Mouse (Mus musculus) left cerebral cortex, postnatal 4 days (tissue): ENCODE data around the gene Tyms. TPM values are rescaled to one million over a fixed set of nuclear protein-coding genes. Genes with fewer than 3 reads are reported as not detected.

Experiments
- DNase-seq: peaks from one replicate; pipeline ENCODE4 v3.0.0-alpha.2; 2022
- intact Hi-C: fragments of 180-260 bp; cut with DNase I; formaldehyde crosslinking; loops from one replicate; pipeline ENCODE4 v1.15.1; 2025
- total RNA-seq, 2 experiments: library from RNA; stranded (reverse); gene quantifications; 2 replicates each; pipeline ENCODE4 v1.2.3; 2021

Tyms gene
- total RNA-seq: 10 to 100 TPM; 14.9 to 15.9 TPM

DNA sequence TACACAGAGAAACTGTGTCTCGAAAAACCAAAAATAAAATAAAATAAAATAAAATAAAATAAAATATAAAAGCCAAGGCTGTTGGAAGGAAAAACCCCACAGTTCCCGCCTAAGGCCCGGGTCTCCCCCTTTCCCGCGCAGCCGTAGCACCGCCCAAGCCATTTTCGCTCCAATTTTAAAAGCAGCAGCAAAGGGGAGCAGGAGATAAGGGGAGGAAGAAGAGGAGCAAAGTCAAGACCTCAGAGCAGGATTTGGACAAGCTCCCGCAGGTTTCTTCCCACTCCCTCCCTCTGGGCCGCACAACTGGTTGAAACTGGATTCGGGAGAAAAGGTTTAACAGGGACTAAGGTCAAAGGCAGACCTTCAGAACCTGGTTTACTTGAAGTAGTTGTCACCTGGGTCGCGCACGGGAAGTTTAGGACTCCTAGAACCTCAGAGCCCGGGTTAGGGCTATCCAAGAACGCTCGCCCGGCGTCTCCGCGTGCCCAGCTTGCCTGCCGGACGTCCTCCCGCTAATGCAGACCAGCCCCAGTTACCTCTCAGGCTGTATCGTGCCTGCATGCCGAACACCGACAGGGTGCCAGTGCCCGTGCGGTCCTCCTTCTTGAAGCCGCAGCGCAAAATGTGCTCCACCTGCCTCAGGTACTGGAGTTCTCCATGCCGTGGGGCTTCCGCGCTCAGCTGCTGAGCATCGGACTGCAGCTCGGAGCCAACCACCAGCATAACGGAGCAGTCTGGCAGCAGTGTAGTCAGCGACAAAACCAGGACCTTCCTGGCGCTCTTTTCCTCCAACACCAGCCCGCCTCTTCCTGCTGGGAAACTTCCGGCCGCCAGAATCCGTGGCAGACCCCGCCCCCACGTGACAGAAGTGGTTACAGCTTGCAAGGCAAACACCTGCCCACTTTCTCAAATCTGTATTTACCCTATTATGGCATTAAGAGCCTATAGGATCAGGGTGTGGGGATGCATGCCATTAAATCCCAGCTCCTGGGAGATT lies at the start of gene Tyms:
Gene Tyms (minus strand): TSS at position 793 of the 997 bp plus-strand sequence.
- intact Hi-C loops: no loop called here
- peak; percentile 86 for DNase-seq

DNA sequence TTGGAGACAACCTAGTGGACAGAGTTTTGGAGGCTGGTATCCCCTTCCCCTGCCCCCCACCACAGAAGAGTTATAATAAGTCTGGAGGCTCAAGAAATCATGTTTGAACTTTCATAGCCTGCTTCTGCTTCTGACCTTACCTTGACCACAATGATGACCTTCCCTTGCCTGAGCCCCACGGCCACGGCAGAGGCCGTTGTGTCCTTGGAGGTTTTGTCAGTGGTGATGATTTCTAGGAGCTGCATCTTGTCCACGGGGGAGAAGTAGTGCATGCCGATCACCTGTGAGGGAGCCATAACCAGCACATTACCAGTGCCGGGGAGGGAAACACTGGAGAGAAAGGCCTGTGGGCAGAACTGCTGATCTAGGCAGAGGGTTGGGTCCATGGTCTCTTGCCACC lies 49.1 kb upstream of the Tyms start:
- DNase-seq: no peak
- intact Hi-C loops: no loop called here

DNA sequence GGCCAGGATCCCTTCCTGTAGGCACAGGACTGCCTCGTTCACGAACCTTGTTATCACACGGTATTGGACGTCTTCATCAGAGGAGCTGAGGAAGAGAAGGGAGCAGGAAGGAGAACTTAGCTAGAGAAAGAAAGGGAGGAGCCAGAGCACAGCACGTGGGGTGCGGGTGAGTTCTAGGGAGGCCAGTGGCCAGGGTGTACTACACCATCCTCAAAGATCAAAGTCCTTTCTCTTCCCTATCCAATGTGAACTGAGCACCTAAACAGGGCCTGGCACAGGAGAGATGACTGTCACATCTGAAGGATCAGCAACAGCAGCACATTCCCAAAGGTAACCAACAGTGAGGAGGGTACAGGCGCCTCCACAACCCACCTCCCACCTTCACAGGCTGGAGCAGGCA lies 46.7 kb upstream of the Tyms start:
- intact Hi-C loops: no loop called here
- no peak for DNase-seq

DNA sequence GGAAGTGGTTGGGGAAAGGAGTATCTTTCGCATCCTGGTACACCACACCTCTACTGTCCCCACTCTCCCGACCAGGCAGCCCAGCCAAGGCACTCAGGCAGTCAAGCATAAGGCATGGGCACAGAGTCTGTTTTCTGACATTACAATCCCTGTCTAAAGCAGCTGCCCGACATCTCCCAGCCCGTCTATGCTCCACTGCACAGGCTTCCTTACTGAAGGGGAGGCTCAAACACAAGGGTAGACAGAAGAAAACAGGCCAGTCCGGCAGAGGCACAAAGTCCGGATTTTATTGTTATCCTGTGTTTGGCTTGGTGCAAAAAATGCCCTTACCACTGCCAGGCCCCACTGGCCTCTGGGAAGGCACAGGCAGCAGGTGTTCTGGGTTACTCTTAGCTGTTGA lies 45.7 kb upstream of the Tyms start:
- intact Hi-C loops: no loop called here
- DNase-seq: no peak

DNA sequence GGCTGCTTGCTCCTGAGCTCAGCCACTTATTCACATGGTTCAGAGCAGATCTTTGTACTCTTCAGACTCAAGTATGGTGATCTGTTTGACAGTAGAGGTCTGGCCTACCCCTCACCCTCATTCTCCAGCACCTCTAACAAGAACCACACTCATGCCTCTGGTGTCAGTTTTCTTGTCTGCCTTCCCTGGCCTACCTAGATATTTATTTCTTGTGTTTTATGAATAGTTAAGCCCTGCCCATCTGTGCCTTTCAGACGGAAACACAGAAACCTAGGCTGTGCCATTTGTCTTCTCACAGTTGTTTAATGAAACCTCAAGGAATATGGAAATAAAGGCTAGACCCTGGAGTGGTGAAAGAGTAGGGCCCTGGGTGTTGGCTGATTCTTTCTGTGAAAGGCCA lies 44.6 kb upstream of the Tyms start:
- no peak for DNase-seq
- intact Hi-C loops: no loop called here

DNA sequence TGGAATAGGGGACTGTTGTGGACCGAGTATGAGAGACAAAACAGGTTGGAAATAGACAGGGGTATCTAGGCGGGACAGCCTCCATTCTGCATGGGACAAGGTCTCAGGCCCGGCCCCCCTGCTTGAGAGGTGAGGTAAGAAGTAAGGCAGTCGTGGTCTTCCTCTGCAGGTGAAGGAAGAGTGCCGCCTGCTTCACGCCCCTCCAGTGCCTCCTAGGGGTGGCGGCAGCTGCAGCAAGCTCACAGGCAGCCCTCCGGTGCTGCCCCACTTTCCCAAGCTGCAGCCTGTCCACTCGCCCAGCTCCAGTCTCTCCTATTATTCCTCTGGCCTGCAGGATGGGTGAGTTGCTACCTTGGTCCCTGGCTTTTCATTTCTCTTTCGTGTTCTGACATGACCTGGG lies 42.3 kb upstream of the Tyms start:
- DNase-seq: no peak
- intact Hi-C loops: no loop called here

DNA sequence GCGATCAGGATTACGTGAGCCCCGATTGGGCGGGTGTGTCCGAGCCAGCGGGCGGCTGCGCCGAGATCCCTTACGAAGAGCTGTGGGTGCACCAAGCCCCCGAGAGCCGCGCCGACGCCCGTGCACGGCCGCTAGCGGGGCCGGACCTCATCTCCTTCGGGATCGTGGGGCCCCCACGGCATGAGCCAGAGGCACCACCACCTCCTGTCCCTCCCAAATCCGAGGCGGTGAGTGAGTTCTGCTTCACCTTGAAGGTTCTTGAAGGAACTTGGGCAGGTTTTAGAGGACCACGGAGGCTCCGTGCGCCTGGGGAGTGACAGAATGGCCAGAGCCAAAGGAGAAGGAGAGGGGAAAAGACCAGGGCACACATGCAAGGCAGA lies 41.3 kb upstream of the Tyms start:
- DNase-seq: no peak
- intact Hi-C loops: no loop called here

DNA sequence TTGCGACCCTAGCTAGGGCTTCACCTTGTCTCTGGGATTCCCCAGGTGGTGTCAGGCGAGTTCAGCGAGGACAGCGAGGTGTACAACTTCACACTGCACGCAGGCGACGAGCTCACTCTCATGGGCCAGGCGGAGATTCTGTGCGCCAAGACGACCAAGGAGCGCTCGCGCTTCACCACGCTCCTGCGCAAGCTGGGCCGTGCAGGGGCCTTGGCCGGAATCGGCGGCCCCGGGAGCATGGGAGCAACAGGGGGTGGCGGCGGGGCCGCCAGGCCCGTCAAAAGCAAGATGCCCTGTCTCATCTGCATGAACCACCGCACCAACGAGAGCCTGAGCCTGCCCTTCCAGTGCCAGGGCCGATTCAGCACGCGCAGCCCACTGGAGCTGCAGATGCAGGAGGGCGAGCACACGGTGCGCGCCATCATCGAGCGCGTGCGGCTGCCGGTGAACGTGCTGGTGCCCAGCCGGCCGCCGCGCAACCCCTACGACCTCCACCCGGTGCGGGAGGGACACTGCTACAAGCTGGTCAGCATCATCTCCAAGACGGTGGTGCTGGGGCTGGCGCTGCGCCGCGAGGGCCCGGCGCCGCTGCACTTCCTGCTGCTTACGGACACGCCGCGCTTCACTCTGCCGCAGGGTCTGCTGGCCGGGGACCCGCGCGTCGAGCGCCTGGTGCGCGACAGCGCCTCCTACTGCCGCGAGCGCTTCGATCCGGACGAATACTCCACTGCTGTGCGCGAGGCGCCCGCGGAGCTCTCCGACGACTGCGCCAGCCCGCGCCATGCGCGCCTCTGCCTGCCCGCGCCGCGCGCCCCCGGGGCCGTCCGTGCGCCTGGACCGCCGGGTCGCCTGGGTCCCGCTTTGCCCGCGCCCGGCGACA lies 40.7 kb upstream of the Tyms start:
- intact Hi-C loops: no loop called here
- DNase-seq: peak; percentile 84

DNA sequence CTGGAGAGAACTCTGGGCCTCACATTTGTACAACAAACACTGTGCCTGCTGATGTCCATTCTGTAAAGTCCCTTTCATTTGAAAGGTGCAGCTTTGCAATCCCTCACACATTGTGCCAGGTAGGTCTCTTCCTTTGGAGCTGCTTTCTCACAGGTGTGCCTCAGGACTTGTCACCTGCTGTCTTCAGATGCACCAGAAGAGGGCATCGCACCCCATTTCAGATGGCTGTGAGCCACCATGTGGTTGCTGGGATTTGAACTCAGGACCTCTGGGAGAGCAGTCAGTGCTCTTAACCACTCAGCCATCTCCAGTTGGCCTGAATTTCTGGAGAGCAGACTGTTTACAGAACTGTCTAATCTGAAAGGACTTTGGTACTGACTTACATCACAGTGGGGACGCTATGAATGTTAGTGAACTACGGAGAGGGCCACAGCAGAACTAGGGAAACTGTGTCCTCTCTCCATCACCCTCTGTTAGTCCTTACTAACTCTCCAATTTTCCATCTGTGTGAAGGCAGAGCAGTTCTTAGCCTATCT lies 39.2 kb upstream of the Tyms start:
- DNase-seq: no peak
- intact Hi-C loops: no loop called here

DNA sequence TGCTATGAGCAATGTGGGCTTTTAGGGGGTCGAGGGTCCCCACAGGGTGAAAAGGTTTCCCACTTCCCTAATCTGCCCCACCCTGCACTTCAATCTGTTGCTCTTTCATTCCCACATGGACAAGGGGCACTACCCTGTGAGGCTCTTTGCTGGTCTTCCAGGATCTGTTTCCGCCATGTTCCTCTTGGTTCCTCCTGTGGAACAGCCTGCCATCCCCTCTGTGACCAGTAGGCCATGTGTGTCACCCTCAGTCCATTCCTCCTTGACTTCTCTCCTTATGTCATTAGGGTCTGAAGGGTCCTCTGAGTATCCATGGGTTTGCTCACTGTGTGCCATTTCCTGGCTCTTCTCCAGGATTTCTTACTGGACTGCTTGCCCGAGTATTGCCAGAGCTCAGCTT lies 38.4 kb upstream of the Tyms start:
- intact Hi-C loops: no loop called here
- DNase-seq: no peak

DNA sequence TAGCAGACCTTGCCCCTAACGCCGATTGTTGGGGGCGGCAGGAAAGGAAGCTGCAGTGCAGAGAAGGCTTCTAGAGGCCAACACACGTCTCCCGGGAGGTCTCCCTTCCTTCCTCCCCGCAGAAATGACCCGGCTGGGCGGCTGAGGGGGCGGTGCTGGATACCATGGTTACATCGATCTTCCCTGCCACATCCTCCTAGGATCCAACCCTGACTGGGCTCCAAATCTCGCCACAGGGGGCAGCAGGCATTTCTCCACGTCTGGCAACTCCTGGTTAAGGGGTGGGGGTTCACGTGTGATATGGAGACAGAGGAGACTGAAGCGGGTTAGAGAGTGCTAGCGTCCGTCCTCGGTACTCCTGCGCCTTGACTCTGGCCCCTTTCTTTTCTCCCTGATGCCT lies 37.7 kb upstream of the Tyms start:
- DNase-seq: peak; percentile 69
- intact Hi-C loops: no loop called here

DNA sequence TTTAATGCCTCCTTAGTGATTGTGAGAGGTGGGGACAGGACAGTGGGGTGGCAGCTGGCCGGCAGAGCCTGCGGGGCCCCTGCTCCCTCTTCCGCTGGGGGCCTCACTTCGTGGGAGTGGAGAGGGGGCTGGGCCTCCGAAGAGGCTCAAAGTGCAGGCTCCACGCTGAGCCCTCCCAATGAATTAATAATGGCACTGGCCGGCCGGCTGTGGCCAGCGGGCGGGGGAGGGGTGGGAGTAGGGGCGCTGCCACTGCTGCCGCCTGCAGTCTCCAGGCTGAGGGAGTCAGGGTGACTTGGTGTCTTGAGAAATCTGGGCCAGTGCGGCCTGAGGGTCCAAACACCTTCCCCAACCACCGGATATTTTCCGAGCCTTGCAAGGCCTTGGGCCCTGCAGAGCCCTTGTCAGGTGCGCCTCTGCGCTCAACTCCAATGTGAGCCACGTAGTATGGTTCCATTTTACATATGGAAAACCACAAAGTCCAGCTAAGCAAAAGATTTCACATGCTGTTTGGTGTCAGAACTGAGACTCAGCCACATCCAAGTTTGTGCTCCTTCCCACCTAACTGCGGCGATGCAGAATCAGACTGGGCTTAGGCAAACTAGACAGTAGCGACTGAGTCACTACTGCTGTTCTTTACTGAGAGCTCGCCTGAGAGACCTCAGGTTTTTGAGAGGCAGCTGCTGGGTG lies 37.1 kb upstream of the Tyms start:
- intact Hi-C loops: no loop called here

DNA sequence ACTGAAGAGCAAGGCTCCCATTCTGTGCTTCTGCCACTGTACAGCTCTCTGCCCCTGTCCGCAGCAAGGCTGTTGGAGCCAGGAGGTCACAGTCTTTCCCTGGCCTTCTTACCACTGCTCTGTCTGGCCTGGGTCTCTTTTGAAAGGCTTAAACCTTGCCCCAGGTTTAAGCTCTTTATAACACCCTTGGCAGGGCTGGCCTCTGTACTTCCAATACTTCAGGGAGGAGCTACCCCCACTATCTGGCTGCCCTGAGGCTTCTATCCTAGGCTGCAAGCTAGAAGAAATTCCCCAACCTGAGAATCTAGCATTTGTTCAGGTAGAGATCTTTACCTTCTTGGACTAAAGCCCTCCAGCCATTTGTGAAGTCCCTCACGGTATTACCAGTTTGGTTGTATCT lies 36.5 kb upstream of the Tyms start:
- no peak for DNase-seq
- intact Hi-C loops: loop anchor here (10.0 kb wide), 1 partner anchor 285 kb away; no protein-coding TSS in a partner anchor

More for the DNA sequence above, 37.1 kb upstream of the Tyms start:
- DNase-seq: peak; percentile 48

DNA sequence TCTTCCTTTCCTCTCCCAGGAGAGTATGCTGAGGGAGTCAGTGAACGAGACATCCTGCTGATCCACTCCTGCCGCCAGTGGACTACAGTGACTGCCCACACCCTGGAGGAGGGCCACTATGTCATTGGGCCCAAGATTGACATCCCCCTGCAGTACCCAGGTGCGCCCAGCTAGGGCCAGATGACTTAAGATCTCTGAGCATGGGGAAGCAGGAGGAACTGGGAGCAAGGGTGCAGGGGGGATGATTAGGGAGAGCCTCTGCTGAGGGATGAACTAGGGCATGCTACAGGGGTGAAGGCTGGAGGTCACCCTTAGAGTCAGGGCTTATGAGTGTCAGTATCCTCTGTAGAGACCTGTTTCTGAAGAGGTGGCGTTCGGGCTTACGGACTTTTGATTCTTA lies 34.8 kb upstream of the Tyms start:
- DNase-seq: no peak
- intact Hi-C loops: loop anchor here (10.0 kb wide), 1 partner anchor 283 kb away; no protein-coding TSS in a partner anchor

DNA sequence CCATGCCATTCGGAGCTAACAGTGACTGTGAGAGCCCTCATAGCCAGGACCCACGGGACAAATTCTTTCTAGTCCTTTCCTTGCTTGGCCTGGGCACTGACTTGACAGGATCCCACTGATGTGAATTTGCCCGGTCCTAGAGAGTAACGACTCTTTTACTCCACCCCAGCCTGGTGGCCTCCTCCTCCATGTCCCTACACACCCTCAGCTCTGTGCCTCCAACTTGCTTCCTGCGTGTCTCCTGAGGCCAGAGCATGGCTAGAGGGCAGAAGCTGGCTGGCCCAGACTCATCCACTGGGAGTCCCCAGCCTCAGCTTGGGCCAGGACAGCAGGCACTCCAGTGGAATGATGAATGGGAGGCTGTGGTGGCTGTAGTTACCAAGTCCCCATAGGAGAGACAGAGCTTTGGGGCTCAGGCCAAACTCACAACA lies 34.2 kb upstream of the Tyms start:
- DNase-seq: peak; percentile 45
- intact Hi-C loops: loop anchor here (10.0 kb wide), 1 partner anchor 283 kb away; no protein-coding TSS in a partner anchor

DNA sequence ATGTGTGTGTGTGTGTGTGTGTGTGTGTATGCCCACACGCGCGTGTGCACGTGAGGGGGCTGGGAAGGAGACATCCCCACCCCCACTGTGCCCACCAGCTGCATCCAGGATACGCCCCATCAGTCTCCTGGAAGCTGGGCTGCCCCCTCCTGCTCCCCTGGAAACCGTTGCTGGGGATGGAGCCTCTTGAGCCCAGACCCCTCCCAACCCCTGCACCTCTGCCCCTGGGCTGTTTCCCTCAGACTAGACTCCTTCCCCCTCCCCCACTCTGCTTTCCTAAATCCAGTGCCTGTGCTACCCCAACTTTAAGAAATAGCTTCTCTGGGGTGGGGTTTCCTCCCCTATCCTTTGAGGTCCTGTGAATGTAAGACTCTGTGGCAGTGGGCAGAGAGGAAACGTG lies 33.8 kb upstream of the Tyms start:
- intact Hi-C loops: loop anchor here (10.0 kb wide), 1 partner anchor 282 kb away; no protein-coding TSS in a partner anchor

DNA sequence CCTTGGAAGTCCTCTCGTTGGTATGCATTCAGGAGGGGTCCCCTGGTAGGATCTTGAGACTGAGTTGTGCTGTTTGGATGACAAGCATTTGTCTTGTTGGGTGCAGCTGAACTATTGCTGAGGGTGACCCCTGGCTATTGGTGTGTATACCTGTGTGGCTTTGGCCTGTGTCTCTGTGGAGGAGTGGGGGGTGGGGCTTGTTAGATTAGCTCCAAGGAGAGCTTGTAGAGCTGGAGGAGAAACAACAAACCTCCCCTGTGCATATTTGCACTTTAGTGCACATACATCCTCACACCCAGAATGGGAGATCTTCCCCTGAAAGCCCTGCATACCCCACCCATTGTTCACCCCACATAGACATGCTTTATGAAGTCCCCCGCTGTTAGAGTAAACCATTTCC lies 33.3 kb upstream of the Tyms start:
- intact Hi-C loops: loop anchor here (10.0 kb wide), 1 partner anchor 282 kb away; no protein-coding TSS in a partner anchor
- DNase-seq: no peak

More for the DNA sequence above, 33.8 kb upstream of the Tyms start:
- peak; percentile 67 for DNase-seq

DNA sequence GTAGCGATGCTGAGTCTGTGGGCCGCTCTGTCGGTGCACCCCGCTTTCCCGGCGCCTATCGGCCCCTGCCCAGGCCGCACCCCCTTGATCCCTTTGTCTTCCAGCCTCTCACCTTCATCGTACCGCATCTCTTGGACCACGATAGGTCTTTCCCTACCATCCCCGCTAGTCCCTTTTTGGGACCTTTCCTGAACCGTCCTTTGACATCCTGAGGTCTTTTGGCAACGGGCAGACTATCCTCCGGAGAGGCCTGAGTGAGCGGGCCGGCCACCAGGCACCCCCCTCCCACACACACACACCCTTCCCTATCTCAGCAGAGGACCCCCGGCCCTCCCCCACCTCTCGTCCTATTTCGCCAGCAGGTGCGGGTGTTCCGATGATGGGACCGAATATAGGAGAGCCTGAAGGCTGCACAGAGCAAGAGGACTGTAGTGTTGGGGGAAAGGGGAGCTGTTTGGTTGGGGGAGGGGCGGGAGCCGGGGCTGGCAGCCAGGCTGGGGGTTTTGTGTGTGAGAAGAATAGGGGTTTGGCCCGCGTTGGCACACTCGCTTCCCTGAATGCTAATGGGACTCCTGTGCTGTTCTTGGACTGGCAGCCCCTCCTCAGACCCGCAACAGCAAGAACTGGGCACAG lies 32.4 kb upstream of the Tyms start, which contains the start of gene 3110082J24Rik:
Gene 3110082J24Rik (minus strand): TSS at position 419 of the 633 bp plus-strand sequence.
- DNase-seq: peak; percentile 78
- intact Hi-C loops: loop anchor here (10.0 kb wide), 1 partner anchor 281 kb away; no protein-coding TSS in a partner anchor

DNA sequence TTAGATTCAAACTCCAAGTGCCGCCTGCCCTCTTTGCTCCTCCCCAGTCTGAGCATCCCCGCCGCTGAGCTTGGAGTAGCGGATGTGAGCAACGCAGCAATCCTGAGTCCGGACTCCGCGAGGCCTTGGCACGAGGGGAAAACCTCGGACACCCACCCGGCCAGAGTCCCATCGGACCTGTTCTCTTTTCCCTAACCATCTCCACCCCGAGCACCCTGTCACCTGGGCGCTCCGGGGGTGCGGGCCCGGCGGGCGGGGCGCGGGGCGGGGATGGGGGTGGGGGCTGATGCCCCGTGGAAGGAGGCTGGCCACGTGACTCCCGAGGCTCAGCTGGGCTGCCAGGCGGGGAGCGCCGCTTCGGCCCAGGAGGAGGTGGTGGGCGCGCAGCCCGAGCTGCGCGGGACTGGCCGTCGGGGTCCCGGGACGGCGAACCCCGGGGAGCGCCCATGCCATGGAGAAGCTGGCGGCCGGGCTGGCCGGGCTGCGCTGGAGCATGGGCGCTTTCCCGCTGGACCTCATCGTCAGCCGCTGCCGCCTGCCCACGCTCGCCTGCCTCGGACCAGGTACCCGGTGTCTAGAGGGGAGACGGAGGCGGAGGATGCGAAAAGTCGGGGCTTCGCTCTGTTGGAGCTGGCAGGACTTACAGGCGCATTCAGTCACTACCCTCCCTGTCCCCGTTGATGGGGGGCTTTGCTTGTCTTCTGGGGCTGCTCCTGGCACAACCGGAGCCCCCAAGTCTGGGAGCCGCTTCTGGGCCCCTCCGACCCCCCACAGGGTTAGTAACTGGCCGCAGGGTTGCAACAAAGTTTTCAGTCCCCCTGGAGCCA lies 31.6 kb upstream of the Tyms start, which contains the start of gene Garem2:
Gene Garem2 (plus strand): TSS at position 321 of the 827 bp plus-strand sequence.
- DNase-seq: no peak
- intact Hi-C loops: loop anchor here (10.0 kb wide), 1 partner anchor 280 kb away; no protein-coding TSS in a partner anchor
